Mouse (Mus musculus): ENCODE measurements around the gene Dennd4c.

GRCm38 (mm10) chr4:86748336-86749291 is at the start of gene Dennd4c:
- TF ChIP-seq POLR2A (IDR thresholded peaks at IDR 0.05; ENCODE audit: borderline replicate concordance, low read depth, low read length): 0 out of 2 replicates have a peak, but pooled peaks have one; percentile 31
- TF ChIP-seq CTCF (IDR thresholded peaks at IDR 0.05; ENCODE audit: low read depth, low read length): no peak

Measured in bone marrow macrophage, adult 2 months (primary cell).